Mouse (Mus musculus) liver, adult 2 months (tissue): ENCODE measurements around the gene Ghrl.

Experiments
- CTCF ChIP-seq: fragments of 200-500 bp; IDR thresholded peaks from 2 replicates; pipeline ENCODE4 v1.5.1; 2011; ENCODE audit warnings: low read depth, low read length, control low read depth
- POLR2A ChIP-seq: fragments of 200-500 bp; IDR thresholded peaks from 2 replicates; pipeline ENCODE4 v1.6.1; 2011; ENCODE audit warnings: low read length, control low read depth; ENCODE audit not compliant: insufficient read depth; ENCODE audit errors: extremely low read depth

GRCm38 (mm10) chr6:113686551-113687125 is 33.0 kb downstream of the Ghrl start:
- no peak for TF ChIP-seq CTCF
- no peak for TF ChIP-seq POLR2A
